Mouse (Mus musculus): ENCODE results near the gene Grk5. TPM values are rescaled to one million over a fixed set of nuclear protein-coding genes. Genes with fewer than 3 reads are reported as not detected.

Gene Grk5
- polyA plus RNA-seq, 1 experiment from 2014 or later, result 1.1 TPM

- Histone ChIP-seq H3K27ac (replicated peaks) (no peak overlapping the region), H3K4me3 (ENCODE audit: low read depth, low read length) (no peak overlapping the region), H3K9me3 (ENCODE audit: control insufficient read depth, low read length) (no peaks in the 10 kb centered on the region), H3K27me3 (ENCODE audit: control insufficient read depth, insufficient read depth, low read length) (no peaks in the 10 kb centered on the region), H3K9ac (ENCODE audit: low read length) (no peak overlapping the region), H3K4me1 (replicated peaks; ENCODE audit: control insufficient read depth, insufficient read depth) (0 out of 2 replicates have a peak, but pooled peaks cover 4% of the 10 kb centered on the region), H3K36me3 (ENCODE audit: control insufficient read depth, insufficient read depth, low read length) (peaks cover 8% of the 10 kb centered on the region; the same call in 1 of the 2 replicates), H3K4me2 (replicated peaks; ENCODE audit: low read depth) (no peak overlapping the region)
- no peak for DNase-seq (ENCODE audit: low spot score)
- WGBS, result 93% methylated on average over 5 of the region's 5 CpGs
- TF ChIP-seq CTCF (IDR thresholded peaks at IDR 0.05; ENCODE audit: low read depth), result no peak
- no peak for TF ChIP-seq EP300 (optimal IDR thresholded peaks at IDR 0.05)
- ATAC-seq (ENCODE audit: low FRiP score, low TSS enrichment), result no peak
Measured at GRCm38 (mm10) chr19:60871366-60871765, 18.2 kb upstream of the Grk5 start.

GRCm38 (mm10) chr19:60872272-60872671, 17.3 kb upstream of the Grk5 start:
- ATAC-seq (ENCODE audit: low FRiP score, low TSS enrichment) (no peak), DNase-seq (ENCODE audit: low spot score) (no peak)
- no peaks in the 10 kb centered on the region for H3K9me3 ChIP-seq (ENCODE audit: control insufficient read depth, low read length)
- 0 out of 2 replicates have a peak, but pooled peaks cover 4% of the 10 kb centered on the region for H3K4me1 ChIP-seq (replicated peaks; ENCODE audit: control insufficient read depth, insufficient read depth)
- H3K27me3 ChIP-seq (ENCODE audit: control insufficient read depth, insufficient read depth, low read length), result no peaks in the 10 kb centered on the region
- no peak overlapping the region for H3K4me2 ChIP-seq (replicated peaks; ENCODE audit: low read depth)
- H3K9ac ChIP-seq (ENCODE audit: low read length), result no peak overlapping the region
- peaks cover 8% of the 10 kb centered on the region; the same call in 1 of the 2 replicates for H3K36me3 ChIP-seq (ENCODE audit: control insufficient read depth, insufficient read depth, low read length)
- 53% methylated on average over 1 of the region's 1 CpGs for WGBS
- TF ChIP-seq CTCF (IDR thresholded peaks at IDR 0.05; ENCODE audit: low read depth) (no peak), EP300 (optimal IDR thresholded peaks at IDR 0.05) (no peak)
- no peak overlapping the region for H3K4me3 ChIP-seq (ENCODE audit: low read depth, low read length)
- H3K27ac ChIP-seq (replicated peaks), result peak overlapping the region; percentile 8; the same call in 1 of the 2 replicates

GRCm38 (mm10) chr19:60873501-60873900, 16.0 kb upstream of the Grk5 start:
- peaks cover 5% of the 10 kb centered on the region; the same call in 1 of the 2 replicates for H3K36me3 ChIP-seq (ENCODE audit: control insufficient read depth, insufficient read depth, low read length)
- H3K27me3 ChIP-seq (ENCODE audit: control insufficient read depth, insufficient read depth, low read length), result no peaks in the 10 kb centered on the region
- peak overlapping the region; percentile 81 for H3K9ac ChIP-seq (ENCODE audit: low read length)
- peak overlapping the region; percentile 92 for H3K27ac ChIP-seq (replicated peaks)
- TF ChIP-seq EP300 (optimal IDR thresholded peaks at IDR 0.05), result no peak
- no peak for TF ChIP-seq CTCF (IDR thresholded peaks at IDR 0.05; ENCODE audit: low read depth)
- ATAC-seq (ENCODE audit: low FRiP score, low TSS enrichment) (no peak), DNase-seq (ENCODE audit: low spot score) (peak; percentile 27)
- peak overlapping the region; percentile 78 for H3K4me2 ChIP-seq (replicated peaks; ENCODE audit: low read depth)
- H3K4me1 ChIP-seq (replicated peaks; ENCODE audit: control insufficient read depth, insufficient read depth), result 0 out of 2 replicates have a peak, but pooled peaks cover 4% of the 10 kb centered on the region
- H3K9me3 ChIP-seq (ENCODE audit: control insufficient read depth, low read length), result no peaks in the 10 kb centered on the region
- WGBS, result 9% methylated on average over 4 of the region's 4 CpGs
- H3K4me3 ChIP-seq (ENCODE audit: low read depth, low read length), result peak overlapping the region; percentile 67

GRCm38 (mm10) chr19:60874064-60874694, 15.4 kb upstream of the Grk5 start, which contains the start of gene Prdx3:
Gene Prdx3, minus strand, starts transcription at chr19:60874556.
- ATAC-seq (ENCODE audit: low FRiP score, low TSS enrichment) (peak; percentile 99), DNase-seq (ENCODE audit: low spot score) (peak; percentile 97)
- peak within 1 kb of the TSS; percentile 92 for H3K27ac ChIP-seq (replicated peaks)
- 1% methylated on average over 28 of the region's 28 CpGs for WGBS
- peaks cover 4% of the 10 kb centered on the region; the same call in 1 of the 2 replicates for H3K36me3 ChIP-seq (ENCODE audit: control insufficient read depth, insufficient read depth, low read length)
- no peaks in the 10 kb centered on the region for H3K9me3 ChIP-seq (ENCODE audit: control insufficient read depth, low read length)
- TF ChIP-seq CTCF (IDR thresholded peaks at IDR 0.05; ENCODE audit: low read depth) (peak; percentile 50), EP300 (optimal IDR thresholded peaks at IDR 0.05) (no peak)
- peak within 1 kb of the TSS; percentile 81 for H3K9ac ChIP-seq (ENCODE audit: low read length)
- no peaks in the 10 kb centered on the region for H3K27me3 ChIP-seq (ENCODE audit: control insufficient read depth, insufficient read depth, low read length)
- 0 out of 2 replicates have a peak, but pooled peaks cover 4% of the 10 kb centered on the region for H3K4me1 ChIP-seq (replicated peaks; ENCODE audit: control insufficient read depth, insufficient read depth)
- H3K4me2 ChIP-seq (replicated peaks; ENCODE audit: low read depth), result peak within 1 kb of the TSS; percentile 78
- H3K4me3 ChIP-seq (ENCODE audit: low read depth, low read length), result peak within 1 kb of the TSS; percentile 67

GRCm38 (mm10) chr19:60883129-60883528, 6.4 kb upstream of the Grk5 start:
- no peaks in the 10 kb centered on the region for H3K9me3 ChIP-seq (ENCODE audit: control insufficient read depth, low read length)
- H3K4me2 ChIP-seq (replicated peaks; ENCODE audit: low read depth), result no peak overlapping the region
- H3K36me3 ChIP-seq (ENCODE audit: control insufficient read depth, insufficient read depth, low read length), result no peaks in the 10 kb centered on the region
- no peak overlapping the region for H3K9ac ChIP-seq (ENCODE audit: low read length)
- DNase-seq (ENCODE audit: low spot score) (peak; percentile 39), ATAC-seq (ENCODE audit: low FRiP score, low TSS enrichment) (peak; percentile 66)
- H3K27ac ChIP-seq (replicated peaks), result no peak overlapping the region
- no peak overlapping the region for H3K4me3 ChIP-seq (ENCODE audit: low read depth, low read length)
- WGBS, result 9% methylated on average over 3 of the region's 3 CpGs
- H3K27me3 ChIP-seq (ENCODE audit: control insufficient read depth, insufficient read depth, low read length), result no peaks in the 10 kb centered on the region
- H3K4me1 ChIP-seq (replicated peaks; ENCODE audit: control insufficient read depth, insufficient read depth), result no peaks in the 10 kb centered on the region
- TF ChIP-seq CTCF (IDR thresholded peaks at IDR 0.05; ENCODE audit: low read depth) (peak; percentile 85), EP300 (optimal IDR thresholded peaks at IDR 0.05) (no peak)

GRCm38 (mm10) chr19:60887637-60888036, 1.9 kb upstream of the Grk5 start:
- TF ChIP-seq EP300 (optimal IDR thresholded peaks at IDR 0.05) (no peak), CTCF (IDR thresholded peaks at IDR 0.05; ENCODE audit: low read depth) (no peak)
- Histone ChIP-seq H3K4me2 (replicated peaks; ENCODE audit: low read depth) (no peak overlapping the region), H3K27me3 (ENCODE audit: control insufficient read depth, insufficient read depth, low read length) (no peaks in the 10 kb centered on the region), H3K9me3 (ENCODE audit: control insufficient read depth, low read length) (no peaks in the 10 kb centered on the region), H3K9ac (ENCODE audit: low read length) (no peak overlapping the region), H3K4me1 (replicated peaks; ENCODE audit: control insufficient read depth, insufficient read depth) (no peaks in the 10 kb centered on the region), H3K4me3 (ENCODE audit: low read depth, low read length) (no peak overlapping the region), H3K27ac (replicated peaks) (no peak overlapping the region), H3K36me3 (ENCODE audit: control insufficient read depth, insufficient read depth, low read length) (no peaks in the 10 kb centered on the region)
- DNase-seq (ENCODE audit: low spot score) (no peak), ATAC-seq (ENCODE audit: low FRiP score, low TSS enrichment) (no peak)
- WGBS, result 73% methylated on average over 2 of the region's 2 CpGs

Measured in stomach, postnatal 0 days (tissue).